Mouse (Mus musculus) erythroblast, adult 5-6 weeks (primary cell): ENCODE results near the gene Cpm. TPM values are rescaled to one million over a fixed set of nuclear protein-coding genes. Genes with fewer than 3 reads are reported as not detected.
"Not testable (repeated sequence)": the region's sequence is repeated elsewhere in the genome, so short reads cannot be mapped to it uniquely, and the experiment has no call there.

Experiments used
- ATAC-seq: replicated peaks from 2 replicates; pipeline ENCODE4 v1.8.0; 2016; ENCODE audit warnings: moderate number of reproducible peaks, mild to moderate bottlenecking, moderate TSS enrichment, inconsistent platforms; ENCODE audit not compliant: poor library complexity, low FRiP score, severe bottlenecking
- total RNA-seq, 2 experiments: library from RNA; stranded (forward) in 1 of 2; stranded (reverse) in 1 of 2; fragments of 150-400 nt in 1 of 2; fragments of 200-764, 138-1000 nt in 1 of 2; gene quantifications; 2 replicates each; pipeline versions ENCODE4 v1.2.3 to v1.2.4; 2015 to 2017; ENCODE audit warnings: low replicate concordance in 2 of 2

Cpm gene
- 0.63 TPM in 1 of 2 replicates, not detected in the other for total RNA-seq (2015; ENCODE audit: low replicate concordance)
- total RNA-seq (2017; ENCODE audit: low replicate concordance) = 0.60 TPM in 1 of 2 replicates, not detected in the other

DNA sequence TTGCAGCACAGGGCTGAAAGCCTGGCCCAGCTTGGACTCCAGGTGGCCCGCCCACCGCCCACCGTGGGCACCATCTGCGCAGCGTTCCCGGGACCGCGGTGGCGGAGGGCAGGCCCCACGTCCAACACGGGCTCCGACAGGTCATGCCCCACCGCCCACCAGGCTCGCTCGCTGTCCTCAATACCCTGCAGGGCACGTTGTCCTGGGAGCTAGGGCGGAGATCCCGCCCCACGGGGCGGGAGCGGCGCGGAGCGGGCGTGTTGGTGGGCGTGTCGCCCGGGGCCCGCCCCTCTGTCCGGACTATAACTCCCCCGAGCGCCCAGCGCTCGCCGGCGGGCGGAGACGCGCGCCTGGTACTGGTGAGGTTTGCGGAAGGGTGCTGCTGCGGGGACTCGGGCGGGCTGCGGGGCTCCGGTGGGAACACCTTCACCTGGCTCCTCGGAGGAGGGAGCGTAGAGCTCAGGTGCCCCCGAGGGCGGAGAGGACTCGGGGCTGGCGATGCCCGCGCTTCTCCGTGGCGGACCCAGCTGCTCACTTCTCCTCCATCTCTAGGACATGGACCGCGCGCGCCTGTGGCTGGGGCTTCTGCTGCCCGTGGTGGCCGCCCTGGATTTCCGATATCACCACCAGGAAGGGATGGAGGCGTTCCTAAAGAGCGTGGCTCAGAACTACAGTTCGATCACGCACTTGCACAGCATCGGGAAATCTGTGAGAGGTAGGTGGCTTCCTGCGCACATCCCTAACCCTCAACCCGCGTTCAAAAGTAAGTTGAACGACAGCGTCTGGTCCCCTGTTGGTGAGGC, at the start of gene Cpm:
Cpm (plus strand) TSS at position 332 of the 803 bp plus-strand sequence.
- ATAC-seq = 0 out of 2 replicates have a peak, but pooled peaks have one; percentile 39

DNA sequence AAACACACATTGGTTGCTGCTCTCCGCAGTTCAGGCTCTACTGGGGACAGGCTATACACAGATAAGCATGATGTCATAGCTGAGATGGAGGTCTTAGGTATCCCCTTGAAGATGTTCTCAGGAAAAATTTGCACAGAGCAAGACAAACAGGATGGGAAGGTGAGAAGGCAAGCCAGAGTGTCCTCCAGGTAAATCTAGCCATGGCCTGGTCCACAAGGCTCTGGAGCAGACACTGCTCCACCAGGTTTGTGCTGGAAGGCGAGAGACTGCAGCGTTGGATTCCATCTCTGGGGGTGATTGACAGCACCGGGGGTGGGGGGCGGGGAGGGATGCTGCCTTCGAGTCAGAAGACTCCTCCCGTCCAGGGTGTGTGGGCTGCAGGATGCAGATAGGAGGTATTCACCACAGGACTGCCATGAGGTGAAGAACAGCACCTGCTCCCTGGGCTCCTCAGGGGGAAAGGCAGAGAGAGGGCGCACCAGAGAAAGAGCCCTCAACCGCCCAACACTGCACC, 49.5 kb upstream of the Cpm start:
- no peak for ATAC-seq

DNA sequence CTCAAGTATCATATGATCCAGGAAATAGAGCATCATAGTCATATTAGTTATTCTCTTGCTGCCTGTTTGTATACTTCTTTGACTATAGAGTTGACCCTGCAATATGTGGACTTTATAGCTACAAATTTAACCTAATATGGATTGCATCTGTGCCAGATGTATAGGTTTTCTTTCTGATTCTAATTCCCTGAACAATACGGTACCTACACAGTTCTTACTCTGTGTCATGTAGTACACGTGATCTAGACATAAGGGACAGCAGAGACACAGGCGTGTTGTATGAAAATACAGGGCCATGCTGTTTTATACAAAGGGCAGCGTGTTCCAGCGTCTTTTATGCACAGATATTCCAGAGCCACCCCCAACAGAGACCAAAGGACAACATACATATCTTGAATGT, 48.9 kb upstream of the Cpm start:
- ATAC-seq = no peak

DNA sequence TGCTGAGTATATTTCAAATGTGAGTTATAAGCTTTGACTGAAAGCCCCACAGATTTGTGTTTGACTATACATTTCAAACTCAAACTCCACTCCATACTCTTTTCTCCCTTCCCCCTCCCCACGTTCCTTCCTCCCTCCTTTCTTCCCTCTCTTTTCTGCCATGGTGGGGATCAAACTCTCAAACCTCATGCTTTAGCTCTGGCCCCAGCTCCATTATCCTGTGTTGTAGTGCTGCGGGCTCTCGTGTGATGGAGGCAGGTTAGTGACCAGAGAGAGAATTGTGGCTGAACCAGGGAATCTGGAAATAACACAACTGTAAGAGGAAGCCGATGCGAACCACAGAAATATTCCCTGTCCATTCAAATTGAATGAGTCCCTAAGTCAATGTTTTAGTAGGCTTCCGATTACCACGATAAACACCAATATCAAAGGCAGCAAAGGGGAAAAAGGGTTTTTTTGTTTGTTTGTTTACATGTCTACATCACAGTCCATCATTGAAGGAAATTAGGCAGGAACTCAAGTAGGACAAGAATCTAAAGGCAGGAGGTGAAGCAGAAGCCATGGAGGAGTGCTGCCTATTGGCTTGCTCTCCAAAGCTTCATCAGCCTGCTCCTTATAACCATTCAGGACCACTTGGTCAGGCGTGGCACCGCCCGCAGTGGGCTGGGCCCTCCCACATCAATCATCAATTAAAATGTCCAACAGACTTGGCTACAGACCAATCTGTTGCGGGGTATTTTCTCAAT, 48.1 kb upstream of the Cpm start:
- no peak for ATAC-seq

DNA sequence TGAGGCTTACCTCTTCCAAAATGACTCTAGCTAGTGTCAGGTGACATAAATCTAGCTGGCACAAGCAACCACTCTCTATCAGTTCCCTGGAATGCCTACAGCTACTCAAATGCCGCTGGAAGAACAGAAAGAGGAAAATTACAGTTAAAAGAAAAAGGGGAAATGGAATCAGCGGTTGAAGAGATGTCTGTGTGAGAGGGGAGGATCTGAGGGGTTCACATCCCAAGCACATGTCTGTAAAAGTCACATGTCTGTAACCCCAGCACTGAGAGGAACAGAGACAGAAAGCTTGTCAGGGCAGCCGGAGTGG, 47.6 kb upstream of the Cpm start:
- ATAC-seq = no peak

DNA sequence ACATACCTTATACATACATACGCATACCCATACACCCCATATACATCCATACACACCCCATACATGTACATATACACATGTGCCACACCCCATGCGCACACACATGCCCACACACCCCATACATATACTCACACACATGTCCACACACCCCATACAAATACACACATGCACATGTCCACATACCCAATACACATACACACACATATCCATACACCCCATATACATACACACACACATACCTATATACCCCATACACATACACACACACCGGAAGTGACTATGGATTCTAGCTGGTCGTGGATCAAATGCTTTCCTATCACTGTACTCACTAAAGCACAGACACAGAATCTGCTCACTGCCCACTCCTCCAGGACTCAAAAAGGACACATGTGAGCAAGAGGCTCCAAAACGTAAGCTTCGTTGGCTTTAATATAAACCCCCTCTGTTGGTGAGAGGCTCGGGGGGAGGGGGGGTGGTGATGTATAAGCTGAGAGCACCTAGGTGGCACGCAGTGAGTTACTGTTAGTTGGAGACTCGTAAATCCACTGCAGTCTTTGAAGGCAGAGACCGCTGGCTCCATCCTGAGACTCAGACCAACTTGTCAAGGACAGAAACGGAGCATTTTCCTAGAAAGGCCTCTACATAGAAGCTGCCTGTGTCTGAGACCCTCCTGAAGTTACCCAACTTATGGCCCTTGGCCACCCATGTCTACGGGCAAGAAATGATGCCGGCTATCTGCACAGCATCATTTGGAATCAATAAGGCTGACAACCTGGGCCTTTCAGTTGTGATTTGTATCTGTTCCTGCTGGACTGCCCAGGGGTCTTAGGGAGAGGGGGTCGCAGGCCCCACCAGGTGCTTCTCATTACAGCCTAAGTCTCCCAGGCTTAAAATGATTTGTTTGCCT, 45.9 kb upstream of the Cpm start:
- no peak for ATAC-seq

DNA sequence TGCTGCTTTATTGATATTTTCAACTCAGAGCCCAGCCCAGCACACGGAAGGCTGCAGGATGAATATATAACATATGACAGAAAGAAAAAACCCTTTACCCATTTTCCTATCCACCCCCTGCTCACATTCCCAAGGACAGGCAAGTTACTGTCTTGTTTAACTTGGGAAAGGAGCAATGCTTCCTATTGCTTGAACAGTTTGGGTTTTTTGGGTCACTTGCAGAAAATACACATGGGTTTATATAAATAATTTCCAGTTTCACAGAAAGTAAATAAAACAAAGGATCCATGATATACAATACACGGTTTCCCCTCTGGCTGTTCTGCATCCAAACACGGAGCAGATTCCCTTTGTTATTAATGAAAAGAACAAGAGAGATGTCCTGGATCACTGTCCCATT, 45.2 kb upstream of the Cpm start:
- ATAC-seq = no peak

DNA sequence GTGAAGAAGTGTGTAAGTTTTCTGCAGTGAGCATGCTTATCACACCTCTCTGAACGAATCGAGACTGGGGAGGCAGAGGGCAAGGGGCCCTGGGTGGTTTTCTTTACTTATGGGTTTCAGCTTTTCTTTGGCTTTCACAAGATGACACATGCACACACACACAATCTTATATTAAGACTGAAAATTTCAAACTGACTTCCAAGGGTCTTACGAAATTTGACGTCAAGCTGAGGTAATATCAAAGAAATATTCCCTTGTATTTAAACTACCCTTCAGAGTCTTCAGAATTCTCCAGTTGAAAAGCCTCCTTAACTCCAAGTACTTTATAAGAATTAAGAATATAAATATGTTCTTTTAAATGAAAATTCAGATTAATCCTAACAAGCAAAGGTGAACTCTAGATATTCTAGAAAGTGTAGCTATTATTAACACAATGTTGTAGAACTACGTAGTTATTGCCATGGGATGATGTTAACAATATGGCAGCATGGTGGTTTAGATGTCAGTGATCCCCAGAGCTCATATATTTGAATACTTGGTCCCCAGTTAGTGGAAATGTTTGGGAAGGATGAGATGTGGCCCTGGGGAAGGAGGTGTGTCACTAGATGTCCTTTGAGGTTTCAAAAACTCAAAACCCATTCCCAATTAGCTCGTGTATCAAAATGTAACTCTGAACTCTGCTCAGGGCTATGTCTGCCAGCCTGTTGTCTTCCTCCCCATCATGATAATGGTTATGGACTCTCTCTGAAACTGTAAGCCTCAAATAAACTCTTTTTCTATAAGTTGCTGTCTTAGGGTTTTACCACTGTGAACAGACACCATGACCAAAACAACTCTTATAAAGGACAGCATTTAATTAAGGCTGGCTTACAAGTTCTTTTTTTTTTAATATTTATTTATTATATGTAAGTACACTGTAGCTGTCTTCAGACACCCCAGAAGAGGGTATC, 44.5 kb upstream of the Cpm start:
- no peak for ATAC-seq

DNA sequence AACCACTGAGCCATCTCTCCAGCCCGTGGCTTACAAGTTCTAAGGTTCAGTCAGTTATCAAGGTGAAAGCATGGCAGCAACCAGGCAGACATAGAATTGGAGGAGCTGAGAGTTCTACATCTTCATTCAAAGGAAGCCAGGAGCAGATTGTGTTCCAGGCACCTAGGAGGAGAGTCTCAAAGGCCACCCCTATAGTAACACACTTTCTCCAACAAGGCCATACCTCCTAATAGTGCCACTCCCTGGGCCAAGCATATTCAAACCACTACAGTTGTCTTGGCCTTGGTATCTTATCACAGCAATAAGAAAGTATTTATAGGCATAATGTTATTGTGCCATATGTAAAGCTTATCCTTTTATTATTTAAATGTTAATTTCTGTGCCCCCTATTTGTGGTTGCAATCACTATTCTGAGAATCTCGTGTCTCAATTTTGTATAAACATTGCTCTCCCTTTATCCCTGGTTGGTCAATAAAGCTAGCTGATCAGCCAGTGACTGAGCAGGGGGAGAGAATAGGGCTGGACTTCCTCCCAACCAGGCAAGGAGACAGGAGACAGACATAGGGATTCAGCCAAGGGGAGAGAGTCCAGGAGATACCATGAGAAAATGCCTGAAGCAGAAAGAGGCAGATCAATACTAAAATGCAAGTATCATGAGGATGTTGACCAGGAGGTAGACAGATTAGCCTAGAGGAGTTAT, 43.5 kb upstream of the Cpm start:
- no peak for ATAC-seq

DNA sequence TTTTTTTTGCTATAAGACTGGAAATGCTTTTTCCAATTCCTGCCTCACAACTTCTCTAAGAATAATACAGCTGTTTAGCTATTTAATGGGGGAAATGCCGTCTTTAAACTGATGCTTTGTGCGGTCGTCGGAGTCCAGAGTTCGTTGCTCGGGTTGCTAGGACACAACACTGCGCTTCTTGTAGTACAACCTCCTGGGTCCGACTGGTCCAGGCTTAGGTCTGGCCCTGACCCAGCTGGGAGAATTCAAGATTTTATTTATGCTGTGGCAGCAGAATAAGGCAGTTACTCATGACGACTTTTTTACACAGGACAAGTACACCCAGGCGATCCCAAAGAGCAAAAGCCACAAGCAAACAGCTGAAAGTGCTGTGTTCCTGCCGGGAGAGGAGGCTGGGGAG, 42.4 kb upstream of the Cpm start:
- ATAC-seq = no peak

DNA sequence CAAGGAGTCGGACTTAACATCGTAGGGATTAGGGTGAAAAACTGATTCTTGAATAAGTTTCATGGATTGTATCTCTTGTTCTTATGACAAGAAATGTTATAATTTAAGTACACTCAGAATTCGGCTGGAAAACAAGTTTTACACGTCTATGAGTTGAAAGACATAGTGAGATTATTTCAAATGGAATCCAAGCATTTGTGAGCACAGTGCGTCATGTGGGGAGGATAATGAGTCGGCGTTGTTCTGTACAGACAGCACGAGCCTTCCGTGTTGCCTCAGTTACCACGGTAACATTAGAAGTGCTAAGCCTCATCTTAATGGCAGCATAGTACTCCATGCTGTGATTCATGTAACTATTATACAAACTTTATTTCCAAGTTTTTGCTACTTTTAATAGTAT, 42.0 kb upstream of the Cpm start:
- ATAC-seq = no peak

DNA sequence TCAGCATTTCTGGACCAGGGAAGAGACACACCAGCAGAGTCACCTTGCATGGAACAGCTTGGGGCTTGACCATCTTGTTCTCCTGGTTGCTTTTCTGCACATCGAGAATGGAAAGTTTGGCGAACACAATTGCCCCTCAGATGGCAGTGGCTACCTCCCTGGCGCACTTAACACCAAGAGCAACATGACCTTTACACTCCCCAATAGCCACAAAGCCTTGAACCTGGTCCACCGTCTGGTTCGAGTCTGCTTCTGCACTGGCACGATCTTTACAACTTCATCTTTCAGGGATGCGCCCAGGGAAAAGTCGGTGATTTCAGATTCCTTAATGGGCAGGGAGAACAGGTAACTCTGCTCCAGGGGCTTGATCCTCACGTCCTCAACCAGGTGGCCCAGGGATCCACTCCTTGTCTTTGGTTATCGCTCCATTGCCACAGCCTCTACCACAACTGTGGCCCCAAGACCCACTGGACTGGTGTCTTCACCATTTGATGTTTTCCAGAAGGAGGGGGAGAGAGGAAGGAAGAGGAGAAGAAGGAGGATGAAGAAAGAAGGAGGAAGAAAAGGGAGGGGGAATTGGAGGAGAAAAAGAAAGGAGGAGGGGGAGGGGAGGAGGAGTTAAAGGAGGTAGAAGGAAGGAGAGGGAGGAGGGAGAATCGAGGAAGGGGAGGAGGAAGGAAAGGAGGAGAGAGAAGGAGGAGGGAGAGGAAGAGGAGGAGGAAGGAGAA, 40.7 kb upstream of the Cpm start:
- ATAC-seq = not testable (repeated sequence)

DNA sequence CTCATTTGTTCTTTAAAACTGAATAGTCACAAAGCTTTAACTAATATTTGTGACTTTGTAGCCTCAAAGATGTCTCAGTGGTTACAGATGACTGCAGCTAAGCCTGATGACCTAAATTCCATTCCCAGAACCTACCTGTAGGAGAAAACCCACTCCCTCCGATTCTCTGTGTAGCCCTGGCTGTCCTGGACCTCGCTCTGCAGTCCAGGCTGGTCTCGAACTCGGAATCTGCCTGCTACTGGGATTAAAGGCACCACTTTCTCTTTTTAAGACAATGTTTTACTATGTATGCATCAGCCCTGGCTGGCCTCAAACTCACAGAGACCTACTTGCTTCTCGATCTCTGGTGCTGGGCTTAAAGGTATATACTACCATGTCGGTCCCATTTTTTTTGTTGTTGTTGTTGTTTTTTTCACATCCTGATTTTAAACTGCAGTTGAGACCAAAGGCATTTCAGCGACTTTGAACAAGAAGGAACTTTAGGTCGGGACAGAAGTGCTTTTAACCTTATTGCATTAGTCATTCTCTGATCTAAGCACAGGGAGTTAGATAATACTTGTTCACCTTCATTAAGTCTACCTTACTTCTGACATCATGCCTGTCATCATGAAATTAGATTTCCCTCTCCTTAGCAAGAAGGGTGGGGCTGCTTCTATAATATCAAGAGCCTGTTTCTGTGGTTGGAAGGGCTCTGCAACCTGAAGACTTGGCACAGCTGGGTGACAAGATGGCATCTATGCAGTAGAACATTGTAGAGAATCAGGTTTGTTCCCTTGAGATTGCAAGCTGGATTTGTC, 40.0 kb upstream of the Cpm start:
- no peak for ATAC-seq

DNA sequence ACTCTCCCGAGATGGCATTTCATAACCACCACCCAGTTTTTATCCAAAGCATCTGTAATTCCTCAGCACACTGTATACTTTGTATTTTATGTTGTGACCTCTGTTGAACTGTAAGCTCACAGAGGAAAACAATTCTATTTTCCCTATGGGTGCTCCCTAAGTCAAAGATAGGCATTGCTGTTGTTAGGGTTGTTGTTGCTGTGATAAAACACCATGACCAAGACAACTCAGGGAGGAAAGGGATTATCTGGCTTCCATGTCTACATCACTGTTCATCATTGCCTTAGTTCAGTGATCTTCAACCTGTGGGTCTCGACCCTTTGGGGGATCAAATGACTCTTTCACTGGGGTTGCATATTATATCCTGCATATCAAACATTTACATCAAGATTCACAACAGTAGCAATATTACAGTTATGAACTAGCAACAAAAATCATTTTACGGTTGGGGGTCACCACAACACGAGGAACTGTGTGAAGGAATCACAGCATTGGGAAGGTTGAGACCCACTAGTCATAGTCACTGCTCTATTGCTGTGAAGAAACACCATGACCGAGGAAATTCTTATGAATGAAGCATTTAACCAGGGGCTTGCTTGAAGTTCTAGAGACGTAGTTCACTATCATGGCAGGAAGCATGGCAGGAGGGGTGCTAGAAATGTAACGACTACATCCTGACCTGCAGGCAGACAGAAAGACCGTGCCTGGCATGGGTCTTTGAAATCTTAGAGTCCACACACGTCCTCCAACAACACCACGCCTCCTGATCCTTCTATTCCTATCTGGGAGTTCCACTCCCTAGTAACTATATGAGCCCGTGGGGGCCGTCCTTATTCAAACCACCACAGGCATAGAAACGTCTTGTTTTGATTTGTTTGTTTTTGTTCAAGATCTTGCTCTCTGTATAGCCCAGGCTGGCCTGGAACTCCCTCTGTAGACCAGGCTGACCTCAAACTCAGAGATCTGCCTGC, 38.7 kb upstream of the Cpm start:
- no peak for ATAC-seq

DNA sequence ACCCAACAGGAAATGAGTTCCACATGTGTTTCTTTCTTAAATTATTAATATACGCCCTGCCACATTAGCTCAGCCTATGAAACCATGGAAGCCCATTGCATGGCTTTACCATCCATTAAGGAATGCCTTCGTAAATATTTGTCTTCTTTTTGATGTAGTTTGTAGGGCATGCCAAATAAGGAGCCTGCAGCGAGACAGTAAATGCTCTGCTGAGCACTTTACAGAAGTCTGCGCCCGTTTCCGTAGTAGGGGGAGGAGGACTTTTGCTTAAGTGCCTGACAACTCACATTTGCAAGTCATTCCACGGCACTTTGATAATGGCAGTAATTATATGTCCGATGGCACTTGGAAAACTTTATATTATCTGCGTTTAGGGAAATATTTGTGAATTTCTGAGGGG, 37.5 kb upstream of the Cpm start:
- ATAC-seq = no peak
